ENCODE assay signal across 22 mouse cellular contexts in genomic region chr12:106446876-106447532, GRCm38 (mm10).
A peak's percentile ranks its signal among the peaks of the same experiment; 100 is the strongest.
DNase-seq lines count a peak whose midpoint lies in the region; ATAC-seq and TF ChIP-seq lines count a peak whose summit lies in the region.
"Had no signal": no experiment of that assay in that cellular context is flagged by ENCODE, and none has a peak within 500 bp of the region (broad histone marks: within the 10 kb centered on the region; RNA-seq: fewer than 3 reads in every experiment).

No protein-coding gene starts in this region.

- TF ChIP-seq CTCF in E14TG2a.4 (conservative IDR thresholded peaks at IDR 0.05; ENCODE audit: low read length), result no peak
- TF ChIP-seq CTCF in lung, adult 2 months (IDR thresholded peaks at IDR 0.05; ENCODE audit: insufficient read depth, low read length), result no peak

- no peak for TF ChIP-seq POLR2A in lung, adult 2 months (IDR thresholded peaks at IDR 0.05; ENCODE audit: borderline replicate concordance, extremely low read depth, low read depth, low read length)

- H3K27ac ChIP-seq in hindbrain, embryonic 10.5 days, result peak overlapping the region; percentile 23; the same call in 1 of the 2 replicates
- H3K27ac ChIP-seq in hindbrain, embryonic 13.5 days, result no peak overlapping the region
- no peak overlapping the region; the same call in 1 of the 2 replicates for H3K27ac ChIP-seq in forebrain, embryonic 13.5 days
- H3K27ac ChIP-seq: gastrocnemius, adult 2 months; kidney, postnatal 0 days; limb, embryonic 15.5 days had no signal

- H3K9me3 ChIP-seq in hindbrain, embryonic 10.5 days, result 0 out of 2 replicates have a peak, but pooled peaks cover 5% of the 10 kb centered on the region
- H3K9me3 ChIP-seq in hindbrain, embryonic 13.5 days, result peaks cover 3% of the 10 kb centered on the region; the same call in 1 of the 2 replicates
- peaks cover 19% of the 10 kb centered on the region for H3K9me3 ChIP-seq in E14TG2a.4 (ENCODE audit: low read length)
- H3K9me3 ChIP-seq in forebrain, embryonic 13.5 days (replicated peaks), result no peaks in the 10 kb centered on the region
- H3K9me3 ChIP-seq: limb, embryonic 15.5 days had no signal

- DNase-seq in hindbrain, embryonic 10.5 days (ENCODE audit: low spot score), result no peak
- DNase-seq in ZHBTc4 (ENCODE audit: low read depth, low spot score), result peak; percentile 82
- DNase-seq in lung, adult 2 months, result no peak
- DNase-seq in heart, adult 8-10 months (ENCODE audit: low spot score), result no peak
- DNase-seq in layer of hippocampus, postnatal 36 days, result no peak
- DNase-seq: adrenal gland, adult 8-10 months; cerebellum, adult 11-12 months; cerebellum, postnatal 14 days; gastrocnemius, adult 2 months; heart, postnatal 10 days; kidney, adult 18-20 months; lung, postnatal 14 days; spleen, adult 18-20 months; thymus, adult 2 months had no signal

- no peak overlapping the region for H3K9ac ChIP-seq in hindbrain, embryonic 13.5 days
- no peak overlapping the region for H3K9ac ChIP-seq in forebrain, embryonic 13.5 days
- H3K9ac ChIP-seq: limb, embryonic 15.5 days had no signal

- ATAC-seq in hindbrain, embryonic 13.5 days (ENCODE audit: low FRiP score), result no peak
- peak; percentile 50 for ATAC-seq in forebrain, embryonic 13.5 days
- ATAC-seq: CD4-positive, CD25-positive, alpha-beta regulatory T cell, adult 4 months; midbrain, embryonic 16.5 days had no signal

- no peaks in the 10 kb centered on the region for H3K27me3 ChIP-seq in hindbrain, embryonic 10.5 days (ENCODE audit: insufficient read depth, poor library complexity, severe bottlenecking)
- peaks cover 4% of the 10 kb centered on the region; the same call in 1 of the 2 replicates for H3K27me3 ChIP-seq in hindbrain, embryonic 13.5 days
- H3K27me3 ChIP-seq in E14TG2a.4 (ENCODE audit: insufficient read depth, low read length), result peaks cover 40% of the 10 kb centered on the region
- H3K27me3 ChIP-seq in forebrain, embryonic 13.5 days, result peaks cover 14% of the 10 kb centered on the region

- H3K36me3 ChIP-seq in hindbrain, embryonic 10.5 days, result no peaks in the 10 kb centered on the region
- H3K36me3 ChIP-seq in hindbrain, embryonic 13.5 days, result no peaks in the 10 kb centered on the region
- no peaks in the 10 kb centered on the region for H3K36me3 ChIP-seq in E14TG2a.4 (ENCODE audit: insufficient read depth, low read length)
- no peaks in the 10 kb centered on the region for H3K36me3 ChIP-seq in forebrain, embryonic 13.5 days (ENCODE audit: poor library complexity, severe bottlenecking)
- H3K36me3 ChIP-seq: limb, embryonic 15.5 days had no signal

- 64% methylated on average over 20 of the region's 20 CpGs for whole genome bisulfite sequencing in hindbrain, embryonic 10.5 days
- 42% methylated on average over 20 of the region's 20 CpGs for WGBS in hindbrain, embryonic 13.5 days
- WGBS in forebrain, embryonic 13.5 days, result 13% methylated on average over 20 of the region's 20 CpGs
- WGBS in lung, adult 2 months, result 76% methylated on average over 20 of the region's 20 CpGs

- peaks cover 13% of the 10 kb centered on the region for H3K4me1 ChIP-seq in hindbrain, embryonic 10.5 days (replicated peaks)
- peaks cover 6% of the 10 kb centered on the region; the same call in 1 of the 2 replicates for H3K4me1 ChIP-seq in hindbrain, embryonic 13.5 days (replicated peaks)
- peaks cover 49% of the 10 kb centered on the region for H3K4me1 ChIP-seq in E14TG2a.4 (replicated peaks; ENCODE audit: low read depth, low read length)
- H3K4me1 ChIP-seq in forebrain, embryonic 13.5 days, result peaks cover 29% of the 10 kb centered on the region
- H3K4me1 ChIP-seq in lung, adult 2 months (ENCODE audit: control insufficient read depth, insufficient read depth, low read length), result no peaks in the 10 kb centered on the region
- H3K4me1 ChIP-seq: limb, embryonic 15.5 days had no signal

- no peak overlapping the region for H3K4me3 ChIP-seq in hindbrain, embryonic 10.5 days
- no peak overlapping the region for H3K4me3 ChIP-seq in hindbrain, embryonic 13.5 days
- H3K4me3 ChIP-seq in E14TG2a.4 (replicated peaks; ENCODE audit: low read length), result peak overlapping the region; percentile 35; the same call in 1 of the 2 replicates
- H3K4me3 ChIP-seq in forebrain, embryonic 13.5 days, result no peak overlapping the region
- no peak overlapping the region for H3K4me3 ChIP-seq in lung, adult 2 months (replicated peaks; ENCODE audit: extremely low read depth, low read depth, low read length)
- H3K4me3 ChIP-seq: gastrocnemius, adult 2 months; limb, embryonic 15.5 days had no signal

- no peak overlapping the region for H3K4me2 ChIP-seq in hindbrain, embryonic 13.5 days
- H3K4me2 ChIP-seq in forebrain, embryonic 13.5 days, result peak overlapping the region; percentile 29
- H3K4me2 ChIP-seq: heart, embryonic 11.5 days; limb, embryonic 15.5 days had no signal
